Mouse (Mus musculus) hindbrain, embryonic 12.5 days (tissue): ENCODE measurements around the gene Gm3336. TPM values are rescaled to one million over a fixed set of nuclear protein-coding genes. Genes with fewer than 3 reads are reported as not detected.

Experiments
- polyA plus RNA-seq: library from polyadenylated mRNA; unstranded; fragments of >200 nt; fragmentation: Nextera tagmentation; extraction: Ambion mirVana; gene quantifications from 2 replicates; pipeline ENCODE4 v1.2.1, GENCODE M21; 2016

The Gm3336 gene
- polyA plus RNA-seq, 1 experiment from 2014 or later, result not detected

Other genes starting within 250 kb of the Gm3336 start
- gene Klhl26, start 241.6 kb upstream of the Gm3336 start, polyA plus RNA-seq, result 22.2 and 23.9 TPM in 2 replicates
- gene Tmem59l, start 231.2 kb upstream of the Gm3336 start, polyA plus RNA-seq, result 27.0 and 29.2 TPM in 2 replicates
- gene Crlf1, start 225.4 kb upstream of the Gm3336 start, polyA plus RNA-seq, result 3.3 and 4.2 TPM in 2 replicates
- 118 TPM in 2 replicates for gene Rex1bd, start 211.8 kb upstream of the Gm3336 start, polyA plus RNA-seq
- 633 and 755 TPM in 2 replicates for gene Uba52, start 207.7 kb upstream of the Gm3336 start, polyA plus RNA-seq
- 313 and 334 TPM in 2 replicates for gene Fkbp8, start 190.8 kb upstream of the Gm3336 start, polyA plus RNA-seq
- gene Kxd1, start 190.6 kb upstream of the Gm3336 start, polyA plus RNA-seq, result 47.1 and 48.5 TPM in 2 replicates
- 19.0 and 19.4 TPM in 2 replicates for gene Ell, start 179.1 kb upstream of the Gm3336 start, polyA plus RNA-seq
- gene Isyna1, start 124.2 kb upstream of the Gm3336 start, polyA plus RNA-seq, result 128 and 138 TPM in 2 replicates
- gene Ssbp4, start 109.7 kb upstream of the Gm3336 start, polyA plus RNA-seq, result 141 and 143 TPM in 2 replicates
- 0.79 and 1.1 TPM in 2 replicates for gene Lrrc25, start 102.4 kb upstream of the Gm3336 start, polyA plus RNA-seq
- 0.15 and 0.17 TPM in 2 replicates for gene Gdf15, start 86.1 kb upstream of the Gm3336 start, polyA plus RNA-seq
- 101 and 125 TPM in 2 replicates for gene Pgpep1, start 58.2 kb upstream of the Gm3336 start, polyA plus RNA-seq
- gene Lsm4, start 45.3 kb upstream of the Gm3336 start, polyA plus RNA-seq, result 227 and 231 TPM in 2 replicates
- 186 and 217 TPM in 2 replicates for gene Jund, start 19.6 kb upstream of the Gm3336 start, polyA plus RNA-seq
- 0.05 TPM in 1 of 2 replicates, not detected in the other for gene Iqcn, start 15.1 kb upstream of the Gm3336 start, polyA plus RNA-seq
- 0.26 and 0.39 TPM in 2 replicates for gene Pde4c, start 5.2 kb downstream of the Gm3336 start, polyA plus RNA-seq
- 126 and 134 TPM in 2 replicates for gene Rab3a, start 36.1 kb downstream of the Gm3336 start, polyA plus RNA-seq
- gene Mpv17l2, start 42.4 kb downstream of the Gm3336 start, polyA plus RNA-seq, result 38.2 and 38.3 TPM in 2 replicates
- gene Pik3r2, start 58.2 kb downstream of the Gm3336 start, polyA plus RNA-seq, result 84.5 and 85.5 TPM in 2 replicates
- 16.0 and 17.7 TPM in 2 replicates for gene Mast3, start 86.5 kb downstream of the Gm3336 start, polyA plus RNA-seq
- not detected in 2 replicates for gene Il12rb1, start 89.9 kb downstream of the Gm3336 start, polyA plus RNA-seq
- 9.8 and 11.1 TPM in 2 replicates for gene Arrdc2, start 121.2 kb downstream of the Gm3336 start, polyA plus RNA-seq
- gene Kcnn1, start 144.7 kb downstream of the Gm3336 start, polyA plus RNA-seq, result 22.1 and 23.8 TPM in 2 replicates
- gene Ccdc124, start 155.4 kb downstream of the Gm3336 start, polyA plus RNA-seq, result 131 and 139 TPM in 2 replicates
- 0.25 and 0.68 TPM in 2 replicates for gene Slc5a5, start 174.2 kb downstream of the Gm3336 start, polyA plus RNA-seq
- gene Rpl18a, start 178.9 kb downstream of the Gm3336 start, polyA plus RNA-seq, result 2,266 and 2,767 TPM in 2 replicates
- gene Map1s, start 187.4 kb downstream of the Gm3336 start, polyA plus RNA-seq, result 60.5 and 60.8 TPM in 2 replicates